Mouse (Mus musculus) C2C12 (cell line): ENCODE data around the gene Trp53i11. TPM values are rescaled to one million over a fixed set of nuclear protein-coding genes. Genes with fewer than 3 reads are reported as not detected.

Experiments
- H3K27me3 ChIP-seq: one replicate; pipeline ENCODE4 v1.6.1; 2011; ENCODE audit not compliant: control insufficient read depth, insufficient read depth, insufficient read length
- H3K36me3 ChIP-seq: one replicate; pipeline ENCODE4 v1.6.1; 2011; ENCODE audit not compliant: control insufficient read depth, insufficient read depth
- H3K4me3 ChIP-seq: one replicate; pipeline ENCODE4 v1.5.1; 2011; ENCODE audit warnings: mild to moderate bottlenecking, control low read depth; ENCODE audit not compliant: poor library complexity, insufficient read depth, severe bottlenecking
- H3K79me2 ChIP-seq: one replicate; pipeline ENCODE4 v1.6.1; 2011; ENCODE audit not compliant: control insufficient read depth, insufficient read depth
- H3K79me3 ChIP-seq: one replicate; pipeline ENCODE4 v1.6.1; 2011; ENCODE audit warnings: low read depth, control low read depth
- H3ac ChIP-seq: one replicate; pipeline ENCODE3; 2011; ENCODE audit warnings: low read depth; ENCODE audit not compliant: control insufficient read depth, insufficient read length
- CEBPB ChIP-seq: IDR thresholded peaks from one replicate; pipeline ENCODE4 v1.6.1; 2011; ENCODE audit warnings: low read depth, mild to moderate bottlenecking, control low read depth, moderate library complexity
- CTCF ChIP-seq: IDR thresholded peaks from one replicate; pipeline ENCODE4 v1.5.1; 2011; ENCODE audit not compliant: control insufficient read depth, insufficient read depth, insufficient read length
- FOSL1 ChIP-seq: IDR thresholded peaks from one replicate; pipeline ENCODE4 v1.8.0; 2011; ENCODE audit warnings: mild to moderate bottlenecking, low read length; ENCODE audit not compliant: poor library complexity, insufficient read depth, severe bottlenecking
- MAX ChIP-seq: IDR thresholded peaks from one replicate; pipeline ENCODE4 v1.6.1; 2011; ENCODE audit warnings: mild to moderate bottlenecking, control low read depth
- MYOD1 ChIP-seq: IDR thresholded peaks from one replicate; pipeline ENCODE4 v1.6.1; 2011; ENCODE audit warnings: low read depth; ENCODE audit not compliant: control insufficient read depth, insufficient read length
- MYOG ChIP-seq: IDR thresholded peaks from one replicate; pipeline ENCODE4 v1.6.1; 2011; ENCODE audit not compliant: control insufficient read depth, insufficient read length; ENCODE audit errors: extremely low read depth
- USF1 ChIP-seq: IDR thresholded peaks from one replicate; pipeline ENCODE4 v1.6.1; 2011; ENCODE audit warnings: low read depth, mild to moderate bottlenecking, control low read depth, moderate library complexity
- polyA plus RNA-seq: library from polyadenylated mRNA; unstranded; fragments of >200 nt; fragmentation: generic; extraction: Trizol; gene quantifications from one replicate; pipeline ENCODE4 v1.2.1, GENCODE M21; 2012; ENCODE audit warnings: missing spikeins

Trp53i11 gene
- polyA plus RNA-seq, 1 experiment, result 3.3 TPM

DNA sequence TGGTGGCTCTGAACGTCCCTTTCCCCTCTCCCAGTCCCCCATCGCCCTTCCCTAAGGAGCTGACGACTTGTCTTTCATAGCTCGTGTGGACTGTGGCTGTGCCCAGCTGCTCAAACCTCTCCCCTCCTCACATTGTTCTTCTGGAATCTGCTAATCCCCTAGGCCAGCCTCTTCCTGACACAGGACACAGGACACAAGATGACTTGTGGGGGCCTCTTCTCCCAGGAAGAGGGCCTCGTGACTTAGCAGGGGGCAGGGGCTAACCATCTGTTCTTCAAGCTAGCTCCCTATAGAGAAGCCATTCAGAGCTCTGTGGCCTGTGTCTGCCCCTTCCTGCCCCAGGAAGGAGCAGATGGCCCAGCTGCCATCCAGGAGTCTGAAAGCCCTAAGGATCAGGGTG, 13.2 kb upstream of the Trp53i11 start:
- no peaks in the 10 kb centered on the region for H3K36me3 ChIP-seq
- no peaks in the 10 kb centered on the region for H3K79me2 ChIP-seq
- no peak overlapping the region for H3ac ChIP-seq
- no peak overlapping the region for H3K4me3 ChIP-seq
- peaks cover 38% of the 10 kb centered on the region for H3K27me3 ChIP-seq
- TF ChIP-seq FOSL1 (no peak), CTCF (no peak), MYOG (no peak), MAX (no peak), MYOD1 (no peak), USF1 (no peak), CEBPB (no peak)
- no peaks in the 10 kb centered on the region for H3K79me3 ChIP-seq

DNA sequence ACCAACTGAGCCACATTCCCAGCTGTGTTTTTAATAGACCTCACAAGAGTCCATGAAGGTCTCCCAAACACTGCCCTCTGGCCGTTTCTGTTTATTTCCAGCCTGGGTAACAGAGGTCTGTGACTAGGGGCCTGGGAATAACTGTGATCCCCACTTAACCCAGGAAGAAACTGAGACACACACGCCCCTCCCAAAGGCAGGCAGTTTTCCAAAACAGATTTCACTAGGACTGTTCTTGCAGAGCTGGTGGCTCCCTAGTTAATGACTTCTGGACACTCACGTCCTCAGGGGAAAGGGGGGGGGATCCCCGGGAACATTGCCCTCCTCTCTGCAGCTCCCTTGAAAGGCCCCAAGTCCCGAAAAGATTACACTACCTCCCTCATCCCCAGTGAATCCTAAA, 12.1 kb upstream of the Trp53i11 start:
- H3K27me3 ChIP-seq, result peaks cover 43% of the 10 kb centered on the region
- H3K79me2 ChIP-seq, result no peaks in the 10 kb centered on the region
- H3K79me3 ChIP-seq, result no peaks in the 10 kb centered on the region
- H3K4me3 ChIP-seq, result no peak overlapping the region
- no peak overlapping the region for H3ac ChIP-seq
- TF ChIP-seq CEBPB, result no peak
- no peak for TF ChIP-seq CTCF
- TF ChIP-seq MYOG, result no peak
- TF ChIP-seq MYOD1, result no peak
- no peak for TF ChIP-seq USF1
- TF ChIP-seq MAX, result no peak
- no peaks in the 10 kb centered on the region for H3K36me3 ChIP-seq

DNA sequence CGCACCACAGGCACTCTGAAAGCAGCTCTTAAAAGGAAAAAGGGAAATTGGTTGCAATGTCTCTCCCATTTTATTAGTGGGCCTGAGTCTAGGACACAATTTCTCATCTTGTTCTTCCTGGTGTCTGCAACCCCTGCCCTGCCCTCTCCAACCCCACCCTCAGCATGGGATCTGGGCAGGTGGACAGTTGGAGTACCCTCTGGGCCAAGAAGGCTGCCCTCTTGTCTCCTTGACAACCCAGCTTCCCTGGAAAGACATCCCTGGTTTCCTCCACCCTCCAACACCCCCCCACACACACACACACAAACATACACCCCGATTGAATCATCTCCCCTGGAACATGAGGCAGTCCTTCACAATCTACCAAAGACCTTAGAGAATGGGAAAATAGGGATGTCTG, 11.6 kb upstream of the Trp53i11 start:
- no peak overlapping the region for H3K4me3 ChIP-seq
- no peak for TF ChIP-seq USF1
- no peak for TF ChIP-seq FOSL1
- no peak for TF ChIP-seq CEBPB
- TF ChIP-seq MYOG, result no peak
- no peak for TF ChIP-seq CTCF
- TF ChIP-seq MAX, result no peak
- TF ChIP-seq MYOD1, result no peak
- no peaks in the 10 kb centered on the region for H3K79me3 ChIP-seq
- H3ac ChIP-seq, result no peak overlapping the region
- H3K27me3 ChIP-seq, result peaks cover 45% of the 10 kb centered on the region
- H3K79me2 ChIP-seq, result no peaks in the 10 kb centered on the region
- H3K36me3 ChIP-seq, result no peaks in the 10 kb centered on the region

DNA sequence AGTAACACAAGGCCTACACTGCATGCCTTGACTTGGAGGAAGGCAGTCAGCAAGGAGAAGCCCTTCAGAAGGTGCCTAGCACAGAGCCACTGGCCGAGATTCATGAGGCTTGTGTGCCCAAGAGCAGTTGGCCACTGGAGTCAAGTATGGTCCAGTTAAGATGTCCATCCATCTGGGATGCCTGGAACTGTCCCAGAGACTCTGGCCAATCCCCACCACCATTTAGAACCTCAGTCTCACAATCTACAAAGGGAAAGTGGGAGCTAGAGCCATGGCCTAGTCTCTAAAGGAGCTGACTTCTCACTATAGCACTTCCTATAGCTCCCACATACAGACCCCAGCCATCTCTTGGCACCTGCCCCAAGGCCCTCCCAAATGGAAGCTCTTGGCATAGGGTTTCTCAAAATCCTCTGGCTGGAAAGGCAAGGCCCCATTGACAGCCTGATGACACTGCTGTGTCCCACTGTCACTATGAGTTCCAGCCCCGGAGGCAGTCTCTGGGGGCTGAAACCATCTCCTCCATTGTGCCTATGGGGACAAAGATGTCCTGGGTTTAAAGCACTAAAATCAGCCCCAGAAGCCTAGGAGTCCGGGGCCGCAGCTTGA, 11.1 kb upstream of the Trp53i11 start:
- no peaks in the 10 kb centered on the region for H3K79me3 ChIP-seq
- no peak overlapping the region for H3ac ChIP-seq
- H3K36me3 ChIP-seq, result no peaks in the 10 kb centered on the region
- no peak for TF ChIP-seq MAX
- TF ChIP-seq USF1, result no peak
- TF ChIP-seq MYOD1, result no peak
- no peak for TF ChIP-seq CTCF
- TF ChIP-seq CEBPB, result no peak
- TF ChIP-seq MYOG, result no peak
- no peak for TF ChIP-seq FOSL1
- no peak overlapping the region for H3K4me3 ChIP-seq
- H3K79me2 ChIP-seq, result no peaks in the 10 kb centered on the region
- peaks cover 39% of the 10 kb centered on the region for H3K27me3 ChIP-seq

DNA sequence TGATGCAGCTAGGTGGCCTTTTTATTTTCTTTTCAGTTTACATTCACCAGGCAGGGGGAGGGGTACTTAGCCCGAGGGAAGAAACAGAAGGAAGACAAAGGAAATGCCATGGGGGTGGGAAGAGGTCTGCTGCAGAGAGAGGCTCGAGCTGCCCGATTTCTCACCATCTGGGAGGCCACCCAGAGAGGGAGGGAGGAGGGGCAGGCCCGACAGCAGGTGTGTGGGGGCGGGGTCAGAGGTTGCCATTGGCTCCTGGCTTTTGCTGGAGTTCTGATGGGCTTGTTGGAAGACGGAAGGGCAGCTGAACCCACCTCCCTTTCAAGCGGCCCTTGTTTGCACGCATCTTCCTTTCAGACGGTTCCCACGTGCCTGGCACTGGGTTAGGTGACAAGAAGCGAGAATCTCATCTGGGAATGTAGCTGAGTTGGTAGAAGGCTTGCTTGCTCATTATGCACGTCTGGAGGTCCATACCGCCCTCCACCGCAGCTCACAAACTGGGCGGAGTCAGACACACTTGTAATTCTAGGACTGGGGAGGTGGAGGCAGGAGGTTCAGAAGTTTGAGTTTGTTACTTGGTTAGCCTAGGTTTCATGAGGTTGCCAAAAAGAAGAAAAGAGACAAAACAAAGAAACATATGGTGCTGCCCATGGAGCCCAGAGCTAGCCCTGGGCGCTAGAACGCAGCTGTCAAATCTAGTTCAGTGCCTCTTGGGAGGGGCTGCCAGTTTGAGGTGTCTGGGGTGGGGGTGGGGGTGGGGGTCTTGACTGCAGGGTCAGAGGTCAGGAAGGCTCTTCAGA, 10.3 kb upstream of the Trp53i11 start:
- peaks cover 36% of the 10 kb centered on the region for H3K27me3 ChIP-seq
- H3K79me3 ChIP-seq, result no peaks in the 10 kb centered on the region
- no peaks in the 10 kb centered on the region for H3K79me2 ChIP-seq
- no peaks in the 10 kb centered on the region for H3K36me3 ChIP-seq
- TF ChIP-seq MYOD1 (peak; percentile 26), MAX (no peak)
- H3K4me3 ChIP-seq, result no peak overlapping the region
- H3ac ChIP-seq, result no peak overlapping the region
